Mouse (Mus musculus) ES-Bruce4 (cell line): ENCODE measurements at regions not wholly inside any gene's neighbourhood (a gene's known extent, or its start where the extent isn't known, plus 50 kb on each side); places are given as distances from the start of the nearest gene placed in this dataset.

Source experiments
- CTCF ChIP-seq: IDR thresholded peaks from one replicate; pipeline ENCODE4 v1.8.1; 2011; ENCODE audit warnings: low read depth, low read length
- EP300 ChIP-seq: IDR thresholded peaks from 2 replicates; pipeline ENCODE4 v1.6.1; 2011; ENCODE audit warnings: low read depth, low read length; ENCODE audit not compliant: insufficient read depth
- POLR2A ChIP-seq: IDR thresholded peaks from one replicate; pipeline ENCODE4 v1.8.1; 2011; ENCODE audit warnings: low read length; ENCODE audit not compliant: insufficient read depth

- no peak for TF ChIP-seq CTCF
- no peak for TF ChIP-seq POLR2A
- TF ChIP-seq EP300, result no peak
Observed at GRCm38 (mm10) chr10:98838926-98839679, 75.1 kb upstream of the Atp2b1 start.
